Mouse (Mus musculus) layer of hippocampus, adult 9-10 months (tissue): ENCODE results near the gene Arhgef33.
"Not testable (repeated sequence)": the region's sequence is repeated elsewhere in the genome, so short reads cannot be mapped to it uniquely, and the experiment has no call there.

Experiments
- DNase-seq: peaks from one replicate; pipeline ENCODE4 v3.0.0; 2022; ENCODE audit warnings: low spot score

Gene Arhgef33

GRCm38 (mm10) chr17:80346591-80347125, 39.5 kb downstream of the Arhgef33 start:
- DNase-seq = no peak

- DNase-seq = no peak
These were observed 40.0 kb downstream of the Arhgef33 start for GRCm38 (mm10) chr17:80347234-80347633.

GRCm38 (mm10) chr17:80360245-80360644, 53.0 kb downstream of the Arhgef33 start:
- no peak for DNase-seq

DNA sequence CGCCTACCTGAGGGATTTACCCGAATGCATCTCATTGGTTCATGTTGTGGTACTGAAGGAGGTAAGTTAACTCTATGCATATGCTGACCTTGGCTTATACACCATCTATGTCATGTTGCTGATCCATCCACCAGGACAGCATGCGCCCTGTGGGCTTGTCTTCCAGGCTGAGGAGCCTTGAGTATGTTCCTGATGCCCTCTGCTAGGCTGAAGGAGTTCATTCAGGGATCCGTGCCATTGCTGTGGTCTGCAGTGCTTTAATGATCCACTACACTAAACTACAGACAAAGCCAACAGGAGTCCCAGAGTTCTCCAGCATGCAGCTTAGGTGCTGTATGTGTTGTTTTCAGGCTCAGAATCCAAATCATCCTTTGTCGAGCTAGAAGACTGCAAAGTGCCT, 60.1 kb downstream of the Arhgef33 start:
- DNase-seq = no peak

GRCm38 (mm10) chr17:80368606-80369005, 61.4 kb downstream of the Arhgef33 start:
- DNase-seq = no peak

GRCm38 (mm10) chr17:80372989-80373725, 66.0 kb downstream of the Arhgef33 start, which contains the start of gene Gm10190:
TSS of gene Gm10190 (minus strand) at chr17:80373541.
- DNase-seq = peak; percentile 35

DNA sequence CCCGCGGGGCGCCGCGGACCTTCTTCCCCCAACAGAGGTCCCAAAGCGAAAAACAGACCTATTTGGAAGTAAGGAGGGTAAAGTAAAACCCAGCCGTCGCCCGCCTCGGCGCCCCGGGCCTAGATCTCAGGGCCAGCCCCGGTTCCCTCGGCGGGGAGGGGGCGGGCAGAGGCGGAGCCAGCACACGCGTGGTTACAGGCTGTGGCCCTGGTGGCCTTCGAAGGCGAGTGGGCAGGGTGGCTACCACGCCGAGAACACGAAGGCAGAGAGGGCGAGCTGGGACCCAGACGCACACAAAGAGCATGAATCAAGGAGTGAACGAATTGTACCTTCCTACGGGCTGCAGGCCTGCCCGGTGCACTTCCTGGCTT, 66.5 kb downstream of the Arhgef33 start:
- DNase-seq = no peak

GRCm38 (mm10) chr17:80378386-80378785, 71.2 kb downstream of the Arhgef33 start:
- not testable (repeated sequence) for DNase-seq

GRCm38 (mm10) chr17:80385671-80386070, 78.5 kb downstream of the Arhgef33 start:
- DNase-seq = no peak

DNA sequence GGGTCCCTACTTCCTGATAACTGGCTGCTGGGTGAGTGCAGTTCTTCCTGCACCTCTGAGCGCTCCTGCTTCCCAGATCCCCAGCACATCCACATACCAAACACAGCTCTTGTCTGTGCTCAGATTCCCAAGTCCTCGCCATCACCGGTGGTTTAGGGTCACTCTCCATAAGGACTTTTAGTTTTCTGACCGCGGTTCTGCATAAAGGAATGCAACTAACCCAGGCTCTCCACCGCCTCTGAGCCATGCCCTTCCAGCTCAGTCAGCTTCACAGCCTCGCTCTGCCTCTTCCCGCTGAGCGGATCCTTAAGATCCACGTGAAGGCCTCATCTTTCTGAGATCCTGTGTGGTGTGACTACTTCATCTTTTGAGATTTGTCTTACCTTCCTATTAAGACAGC, 82.8 kb downstream of the Arhgef33 start:
- no peak for DNase-seq

DNA sequence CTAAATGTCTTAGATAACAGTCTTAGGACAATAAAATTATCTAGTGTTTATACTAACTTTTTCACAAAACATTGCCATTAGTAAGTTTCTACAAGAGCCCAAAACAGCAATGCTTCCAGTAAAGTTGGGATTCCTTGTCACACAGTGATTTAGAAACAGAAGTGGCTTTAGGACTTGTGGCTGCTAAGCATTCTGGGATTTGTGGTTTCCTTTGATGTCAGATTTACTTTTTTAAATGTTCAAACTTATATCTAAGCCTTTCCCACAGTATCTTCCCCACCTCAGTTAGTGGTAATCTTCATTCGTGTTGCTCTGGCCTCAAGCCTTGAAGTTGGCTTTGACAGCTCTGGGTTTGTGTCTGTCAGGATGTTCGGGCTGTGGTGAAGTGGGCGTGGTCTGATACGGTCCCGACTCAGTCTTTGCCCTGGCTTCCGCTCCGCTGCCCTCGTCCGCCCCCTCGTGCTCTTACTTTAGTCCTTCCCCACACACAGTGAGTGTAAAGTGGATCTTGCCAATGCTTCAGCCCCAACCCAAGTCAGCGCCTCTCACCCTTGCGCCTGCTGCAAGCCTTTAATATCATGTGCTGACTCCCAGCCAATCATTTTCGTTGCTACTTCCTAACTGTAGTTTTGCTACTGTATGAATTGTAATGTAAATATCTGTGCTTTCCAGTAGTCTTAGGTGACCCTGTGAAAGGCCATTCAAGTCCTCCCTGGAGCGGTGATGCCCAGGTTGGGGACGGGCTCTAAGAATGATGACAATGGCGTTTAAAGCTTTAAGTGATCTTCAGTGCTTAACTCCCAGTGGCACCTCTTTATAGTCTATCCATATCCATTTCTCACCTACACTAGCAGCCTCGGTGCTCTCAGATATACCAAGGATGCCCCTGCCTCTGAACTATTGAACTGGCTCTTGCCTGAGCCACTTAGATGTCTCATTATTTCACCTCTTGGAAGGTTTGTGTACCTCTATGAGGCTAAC, 84.5 kb downstream of the Arhgef33 start:
- no peak for DNase-seq

DNA sequence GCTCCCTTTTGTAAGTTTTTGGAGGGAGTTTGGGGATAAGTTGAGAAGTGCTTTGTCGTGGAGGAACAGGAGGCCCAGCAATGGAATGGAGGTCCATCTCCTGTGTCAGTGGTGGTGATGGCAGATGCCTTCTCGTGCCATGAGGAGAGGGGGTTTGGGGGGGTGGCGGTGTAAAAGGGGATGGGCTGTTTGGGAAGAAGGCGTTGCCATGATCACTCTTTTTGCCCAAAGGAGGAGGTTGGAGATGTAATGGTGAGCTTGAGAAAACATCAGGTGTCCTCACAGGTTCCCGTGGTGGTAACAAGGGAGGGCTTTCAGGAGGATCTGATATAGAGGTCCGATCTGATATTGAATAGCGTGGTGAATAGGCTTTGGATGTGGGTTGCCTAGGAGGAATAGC, 91.0 kb downstream of the Arhgef33 start:
- DNase-seq = no peak

- DNase-seq = no peak
These were observed 104.0 kb downstream of the Arhgef33 start for GRCm38 (mm10) chr17:80411182-80411581.

- DNase-seq = no peak
These were observed 111.5 kb downstream of the Arhgef33 start for GRCm38 (mm10) chr17:80418572-80419210.

DNA sequence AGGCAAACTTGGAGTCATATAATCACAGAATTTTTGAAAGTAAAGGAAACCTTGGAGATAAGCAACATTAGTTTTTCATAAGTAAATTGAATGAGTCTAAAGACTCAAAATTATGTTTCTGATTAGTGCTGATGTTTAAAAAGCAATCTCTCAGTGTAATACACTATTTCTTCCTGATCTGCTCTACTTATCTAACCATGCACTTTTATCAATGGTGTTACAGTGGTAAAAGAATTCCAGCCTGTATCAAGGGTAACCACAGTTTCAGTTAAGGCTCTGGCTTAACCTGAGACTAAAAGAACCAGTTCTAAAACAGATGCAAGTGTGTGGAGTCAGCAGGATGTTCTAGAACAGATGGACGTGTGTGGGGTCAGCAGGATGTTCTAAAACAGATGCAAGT, 113.8 kb downstream of the Arhgef33 start:
- DNase-seq = no peak

- DNase-seq = no peak
These were observed 119.0 kb downstream of the Arhgef33 start for GRCm38 (mm10) chr17:80426171-80426570.

DNA sequence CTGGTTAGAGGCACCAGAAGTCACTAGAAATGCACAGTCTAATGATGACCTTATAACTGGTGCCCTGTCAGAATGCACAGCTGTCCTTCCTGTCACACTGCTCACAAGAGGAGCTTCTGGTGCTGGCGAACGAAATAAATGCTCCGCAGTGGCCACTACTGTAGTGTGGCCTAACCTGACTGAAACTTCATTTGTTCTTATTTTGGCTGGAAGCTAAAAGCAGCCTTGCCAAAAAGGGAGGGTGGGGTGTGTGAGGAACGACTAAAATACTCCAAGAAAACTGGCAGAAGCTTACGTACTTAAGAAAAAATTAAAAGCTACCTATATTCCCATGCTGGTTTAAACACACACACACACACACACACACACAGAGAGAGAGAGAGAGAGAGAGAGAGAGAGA, 119.7 kb downstream of the Arhgef33 start:
- DNase-seq = no peak

- DNase-seq = no peak
These were observed 120.8 kb downstream of the Arhgef33 start for GRCm38 (mm10) chr17:80427966-80428365.

DNA sequence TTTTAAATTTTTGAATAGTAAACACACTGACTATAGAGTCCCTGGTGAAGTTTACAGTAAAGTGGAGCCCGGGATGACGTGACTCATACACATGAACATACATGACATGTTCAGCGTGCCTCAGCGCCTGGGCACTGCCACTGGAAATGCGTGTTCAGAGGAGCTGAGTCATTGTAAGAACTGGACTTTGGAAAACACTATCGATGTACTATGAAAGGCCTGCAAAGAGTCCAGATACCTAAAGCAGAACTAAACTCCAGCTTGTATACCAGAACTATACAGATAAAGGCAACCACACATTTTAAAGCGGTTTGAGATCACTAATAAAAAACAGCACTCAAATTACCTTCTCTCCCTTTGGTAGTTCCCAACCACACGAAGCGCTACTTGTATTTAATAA, 124.8 kb downstream of the Arhgef33 start:
- DNase-seq = no peak

DNA sequence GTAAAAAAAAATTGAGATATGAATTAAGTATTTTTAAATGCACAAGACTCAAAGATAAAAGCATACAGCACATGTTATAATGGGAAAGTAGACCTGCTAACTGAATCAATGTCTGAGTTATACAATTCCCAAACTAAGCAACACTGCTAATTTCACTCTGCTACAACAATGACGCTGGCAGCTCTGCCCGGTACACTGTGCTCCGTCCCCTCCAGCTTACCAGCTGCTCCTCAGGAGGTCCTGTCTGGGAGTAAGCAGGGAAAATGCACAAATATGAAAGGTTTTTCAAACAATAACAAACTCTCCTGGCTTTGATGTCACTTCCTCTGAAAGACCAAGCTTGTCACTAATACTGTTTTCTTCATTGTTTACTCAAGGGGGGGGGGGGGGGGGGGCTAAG, 127.2 kb downstream of the Arhgef33 start:
- DNase-seq = no peak

DNA sequence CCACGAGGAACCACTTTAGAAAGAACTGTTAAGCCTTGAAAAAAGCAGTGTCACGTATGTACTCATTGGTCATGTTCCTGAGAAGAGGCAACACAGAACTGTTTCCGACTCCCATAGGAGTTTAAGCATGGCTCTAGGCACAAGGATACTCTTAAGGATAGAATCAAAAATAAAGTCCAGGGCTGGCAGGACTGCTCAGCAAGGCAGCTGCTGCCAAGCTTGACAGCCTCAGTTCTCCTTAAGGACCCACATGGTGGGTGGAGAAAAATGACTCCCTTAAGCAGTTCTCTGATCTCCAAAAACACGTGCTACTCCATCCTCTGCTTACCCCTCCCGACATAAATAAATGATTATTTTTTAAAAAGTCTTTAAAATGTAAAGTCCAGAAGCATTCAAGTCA, 128.5 kb downstream of the Arhgef33 start:
- DNase-seq = no peak

- DNase-seq = no peak
These were observed 138.2 kb downstream of the Arhgef33 start for GRCm38 (mm10) chr17:80445433-80445832.
